Mouse (Mus musculus) embryonic facial prominence, embryonic 12.5 days (tissue): Measurements from ENCODE around the gene Gamt. TPM values are rescaled to one million over a fixed set of nuclear protein-coding genes. Genes with fewer than 3 reads are reported as not detected.
A peak's percentile ranks its signal among the peaks of the same experiment; 100 is the strongest.

Experiments
- ATAC-seq: fragments of 200-750 bp; cut with Nextera tagmentation; 2 replicates; pipeline ENCODE4 v1.8.0; 2017; ENCODE audit not compliant: insufficient number of reproducible peaks, insufficient read depth, low FRiP score, low TSS enrichment
- H3K27ac ChIP-seq: fragments of 300-500 bp; sonication (generic); 2 replicates; pipeline ENCODE4 v1.5.1; 2016; ENCODE audit warnings: mild to moderate bottlenecking
- H3K27me3 ChIP-seq: fragments of 300-500 bp; sonication (generic); 2 replicates; pipeline ENCODE4 v1.6.1; 2016; ENCODE audit warnings: mild to moderate bottlenecking, moderate library complexity
- H3K36me3 ChIP-seq: fragments of 300-500 bp; sonication (generic); 2 replicates; pipeline ENCODE4 v1.6.1; 2016; ENCODE audit warnings: mild to moderate bottlenecking
- H3K4me1 ChIP-seq: fragments of 300-500 bp; sonication (generic); 2 replicates; pipeline ENCODE4 v1.6.1; 2016
- H3K4me2 ChIP-seq: fragments of 300-500 bp; sonication (generic); replicated peaks from 2 replicates; pipeline ENCODE4 v1.6.1; 2016; ENCODE audit warnings: mild to moderate bottlenecking, moderate library complexity
- H3K4me3 ChIP-seq: fragments of 300-500 bp; sonication (generic); 2 replicates; pipeline ENCODE4 v1.5.1; 2016; ENCODE audit warnings: mild to moderate bottlenecking
- H3K9ac ChIP-seq: fragments of 300-500 bp; sonication (generic); 2 replicates; pipeline ENCODE4 v1.6.1; 2016; ENCODE audit warnings: mild to moderate bottlenecking, moderate library complexity
- H3K9me3 ChIP-seq: fragments of 300-500 bp; sonication (generic); 2 replicates; pipeline ENCODE4 v1.6.1; 2016; ENCODE audit warnings: mild to moderate bottlenecking, moderate library complexity
- WGBS: fragments of 180-500 bp; shearing (Covaris S2); methylation state at CpG from one replicate; pipeline ENCODE4 v1.1.7; 2016; 5-methylcytosine and 5-hydroxymethylcytosine counted together
- polyA plus RNA-seq: library from polyadenylated mRNA; unstranded; fragments of >200 nt; fragmentation: Nextera tagmentation; extraction: Ambion mirVana; gene quantifications from 2 replicates; pipeline ENCODE4 v1.2.1, GENCODE M21; 2016

Gene Gamt
- polyA plus RNA-seq, 1 experiment from 2014 or later = 33.8 TPM

GRCm38 (mm10) chr10:80265149-80265486, 4.3 kb upstream of the Gamt start:
- Histone ChIP-seq H3K27ac (peak overlapping the region; percentile 76), H3K27me3 (no peaks in the 10 kb centered on the region), H3K4me1 (peaks cover 50% of the 10 kb centered on the region), H3K4me3 (peak overlapping the region; percentile 92), H3K9me3 (no peaks in the 10 kb centered on the region), H3K36me3 (peaks cover 22% of the 10 kb centered on the region), H3K4me2 (peak overlapping the region; percentile 76), H3K9ac (peak overlapping the region; percentile 97)
- ATAC-seq = no peak
- WGBS = under 1% methylated on average over 18 of the region's 18 CpGs

- WGBS = 2% methylated on average over 76 of the region's 81 CpGs
- Histone ChIP-seq H3K27ac (peak overlapping the region; percentile 76), H3K9me3 (no peaks in the 10 kb centered on the region), H3K9ac (peak overlapping the region; percentile 97), H3K4me2 (peak overlapping the region; percentile 76), H3K4me3 (peak overlapping the region; percentile 92), H3K27me3 (no peaks in the 10 kb centered on the region), H3K36me3 (peaks cover 17% of the 10 kb centered on the region), H3K4me1 (peaks cover 52% of the 10 kb centered on the region)
- 0 out of 2 replicates have a peak, but pooled peaks have one; percentile 11 for ATAC-seq
Measured at GRCm38 (mm10) chr10:80264341-80265148, 3.7 kb upstream of the Gamt start.

- peaks cover 19% of the 10 kb centered on the region for H3K36me3 ChIP-seq
- H3K27ac ChIP-seq = no peak overlapping the region
- no peaks in the 10 kb centered on the region for H3K27me3 ChIP-seq
- WGBS = 91% methylated on average over 10 of the region's 10 CpGs
- peaks cover 49% of the 10 kb centered on the region for H3K4me1 ChIP-seq
- no peak for ATAC-seq
- no peak overlapping the region for H3K9ac ChIP-seq
- H3K4me2 ChIP-seq = no peak overlapping the region
- H3K4me3 ChIP-seq = no peak overlapping the region
- H3K9me3 ChIP-seq = no peaks in the 10 kb centered on the region
Measured at GRCm38 (mm10) chr10:80262776-80263365, 2.1 kb upstream of the Gamt start.

- H3K9me3 ChIP-seq = no peaks in the 10 kb centered on the region
- WGBS = 72% methylated on average over 12 of the region's 12 CpGs
- H3K9ac ChIP-seq = no peak overlapping the region
- peaks cover 19% of the 10 kb centered on the region for H3K36me3 ChIP-seq
- H3K4me3 ChIP-seq = peak overlapping the region; percentile 57; the same call in 1 of the 2 replicates
- peak overlapping the region; percentile 89 for H3K4me2 ChIP-seq
- peaks cover 42% of the 10 kb centered on the region for H3K4me1 ChIP-seq
- peak overlapping the region; percentile 97; the same call in 1 of the 2 replicates for H3K27ac ChIP-seq
- ATAC-seq = no peak
- no peaks in the 10 kb centered on the region for H3K27me3 ChIP-seq
Measured at GRCm38 (mm10) chr10:80262169-80262568, 1.4 kb upstream of the Gamt start.

- Histone ChIP-seq H3K4me3 (peak overlapping the region; percentile 57), H3K27me3 (no peaks in the 10 kb centered on the region), H3K9me3 (no peaks in the 10 kb centered on the region), H3K4me1 (peaks cover 36% of the 10 kb centered on the region), H3K4me2 (peak overlapping the region; percentile 89), H3K36me3 (peaks cover 24% of the 10 kb centered on the region), H3K27ac (peak overlapping the region; percentile 97), H3K9ac (peak overlapping the region; percentile 67; the same call in 1 of the 2 replicates)
- ATAC-seq = peak; percentile 50
- 1% methylated on average over 14 of the region's 14 CpGs for WGBS
Measured at GRCm38 (mm10) chr10:80261585-80261968, 765 bp upstream of the Gamt start.

- Histone ChIP-seq H3K9me3 (no peaks in the 10 kb centered on the region), H3K36me3 (peaks cover 39% of the 10 kb centered on the region), H3K4me2 (peak overlapping the region; percentile 89), H3K27me3 (no peaks in the 10 kb centered on the region), H3K27ac (peak overlapping the region; percentile 97), H3K4me1 (peaks cover 25% of the 10 kb centered on the region), H3K9ac (peak overlapping the region; percentile 67), H3K4me3 (peak overlapping the region; percentile 57)
- 8% methylated on average over 19 of the region's 19 CpGs for WGBS
- ATAC-seq = no peak
Measured at GRCm38 (mm10) chr10:80259861-80260641, 761 bp downstream of the Gamt start.

GRCm38 (mm10) chr10:80259463-80259805, 1.4 kb downstream of the Gamt start:
- Histone ChIP-seq H3K4me2 (peak overlapping the region; percentile 89), H3K27ac (no peak overlapping the region), H3K36me3 (peaks cover 45% of the 10 kb centered on the region), H3K9me3 (no peaks in the 10 kb centered on the region), H3K4me3 (peak overlapping the region; percentile 57; the same call in 1 of the 2 replicates), H3K27me3 (no peaks in the 10 kb centered on the region), H3K9ac (0 out of 2 replicates have a peak overlapping the region, but pooled peaks have one; percentile 67), H3K4me1 (peaks cover 25% of the 10 kb centered on the region)
- 82% methylated on average over 6 of the region's 6 CpGs for WGBS
- no peak for ATAC-seq

GRCm38 (mm10) chr10:80258752-80259462, 1.9 kb downstream of the Gamt start:
- Histone ChIP-seq H3K9ac (no peak overlapping the region), H3K9me3 (no peaks in the 10 kb centered on the region), H3K4me3 (no peak overlapping the region), H3K4me2 (no peak overlapping the region), H3K4me1 (peaks cover 25% of the 10 kb centered on the region), H3K27ac (no peak overlapping the region), H3K36me3 (peaks cover 50% of the 10 kb centered on the region), H3K27me3 (no peaks in the 10 kb centered on the region)
- whole genome bisulfite sequencing = 88% methylated on average over 14 of the region's 14 CpGs
- ATAC-seq = no peak

GRCm38 (mm10) chr10:80257936-80258335, 2.9 kb downstream of the Gamt start:
- no peaks in the 10 kb centered on the region for H3K9me3 ChIP-seq
- peaks cover 59% of the 10 kb centered on the region for H3K36me3 ChIP-seq
- no peak overlapping the region for H3K4me2 ChIP-seq
- peaks cover 25% of the 10 kb centered on the region for H3K4me1 ChIP-seq
- ATAC-seq = no peak
- WGBS = 78% methylated on average over 2 of the region's 2 CpGs
- H3K9ac ChIP-seq = no peak overlapping the region
- no peaks in the 10 kb centered on the region for H3K27me3 ChIP-seq
- H3K27ac ChIP-seq = no peak overlapping the region
- H3K4me3 ChIP-seq = no peak overlapping the region

GRCm38 (mm10) chr10:80255881-80256535, 4.8 kb downstream of the Gamt start:
- 83% methylated on average over 5 of the region's 5 CpGs for WGBS
- H3K9me3 ChIP-seq = no peaks in the 10 kb centered on the region
- H3K36me3 ChIP-seq = peaks cover 59% of the 10 kb centered on the region
- no peak for ATAC-seq
- H3K4me2 ChIP-seq = no peak overlapping the region
- H3K4me1 ChIP-seq = peaks cover 18% of the 10 kb centered on the region
- H3K4me3 ChIP-seq = no peak overlapping the region
- H3K27me3 ChIP-seq = no peaks in the 10 kb centered on the region
- H3K27ac ChIP-seq = no peak overlapping the region
- H3K9ac ChIP-seq = no peak overlapping the region
